Comparison of ENCODE assay signal across 8 mouse cellular contexts in genomic region chr11:101225331-101226064, GRCm38 (mm10). TPM values are rescaled to one million over a fixed set of nuclear protein-coding genes. Genes with fewer than 3 reads are reported as not detected.
A peak's percentile ranks its signal among the peaks of the same experiment; 100 is the strongest.
DNase-seq lines count a peak whose midpoint lies in the region; ATAC-seq and TF ChIP-seq lines count a peak whose summit lies in the region.

No protein-coding gene starts in this region.

- peak overlapping the region; percentile 93 for H3K27ac ChIP-seq in kidney, postnatal 0 days
- peak overlapping the region; percentile 61; the same call in 1 of the 2 replicates for H3K27ac ChIP-seq in embryonic facial prominence, embryonic 14.5 days (replicated peaks; ENCODE audit: low read depth, low read length)
- H3K27ac ChIP-seq in limb, embryonic 11.5 days (replicated peaks; ENCODE audit: low read depth, low read length): no peak overlapping the region
- H3K27ac ChIP-seq in neural tube, embryonic 12.5 days: no peak overlapping the region

- no peaks in the 10 kb centered on the region for H3K9me3 ChIP-seq in kidney, postnatal 0 days (replicated peaks; ENCODE audit: low read length)
- H3K9me3 ChIP-seq in embryonic facial prominence, embryonic 14.5 days (ENCODE audit: control insufficient read depth, low read length): no peaks in the 10 kb centered on the region
- H3K9me3 ChIP-seq in limb, embryonic 11.5 days (ENCODE audit: control insufficient read depth, low read length): no peaks in the 10 kb centered on the region
- H3K9me3 ChIP-seq in neural tube, embryonic 12.5 days: no peaks in the 10 kb centered on the region

- no peak for ATAC-seq in kidney, postnatal 0 days (replicated peaks; ENCODE audit: low FRiP score, low read depth)
- no peak for ATAC-seq in embryonic facial prominence, embryonic 14.5 days (ENCODE audit: low read depth)
- no peak for ATAC-seq in limb, embryonic 11.5 days (ENCODE audit: insufficient number of reproducible peaks, low FRiP score, low TSS enrichment, low read depth)
- no peak for ATAC-seq in neural tube, embryonic 12.5 days (ENCODE audit: low FRiP score, low read depth)

- peak overlapping the region; percentile 85 for H3K9ac ChIP-seq in kidney, postnatal 0 days (ENCODE audit: low read depth, low read length)
- H3K9ac ChIP-seq in embryonic facial prominence, embryonic 14.5 days (ENCODE audit: low read depth, low read length): peak overlapping the region; percentile 86
- H3K9ac ChIP-seq in limb, embryonic 11.5 days (ENCODE audit: low read length): peak overlapping the region; percentile 69
- peak overlapping the region; percentile 85 for H3K9ac ChIP-seq in neural tube, embryonic 12.5 days

- H3K4me2 ChIP-seq in kidney, postnatal 0 days (ENCODE audit: low read length): peak overlapping the region; percentile 84
- peak overlapping the region; percentile 62 for H3K4me2 ChIP-seq in embryonic facial prominence, embryonic 14.5 days (ENCODE audit: low read depth, low read length)
- H3K4me2 ChIP-seq in limb, embryonic 11.5 days (ENCODE audit: low read depth, severe bottlenecking): peak overlapping the region; percentile 83
- peak overlapping the region; percentile 97 for H3K4me2 ChIP-seq in neural tube, embryonic 12.5 days (replicated peaks)

- no peaks in the 10 kb centered on the region for H3K36me3 ChIP-seq in kidney, postnatal 0 days (ENCODE audit: insufficient read depth, low read length)
- no peaks in the 10 kb centered on the region for H3K36me3 ChIP-seq in embryonic facial prominence, embryonic 14.5 days (ENCODE audit: control insufficient read depth, insufficient read depth, low read length)
- no peaks in the 10 kb centered on the region for H3K36me3 ChIP-seq in limb, embryonic 11.5 days (ENCODE audit: control insufficient read depth, insufficient read depth, low read length)
- H3K36me3 ChIP-seq in neural tube, embryonic 12.5 days: no peaks in the 10 kb centered on the region

- no peak for DNase-seq in kidney, postnatal 0 days (ENCODE audit: low spot score)
- no peak for DNase-seq in kidney, postnatal 10 days
- DNase-seq in embryonic facial prominence, embryonic 14.5 days (ENCODE audit: low spot score): peak; percentile 4
- DNase-seq in limb, embryonic 11.5 days (ENCODE audit: low spot score): no peak
- DNase-seq in ovary, postnatal 14 days (ENCODE audit: low spot score): no peak
- no peak for DNase-seq in right cerebral cortex, postnatal 36 days (ENCODE audit: low spot score in 2 of 2)
- no peak for DNase-seq in spleen, postnatal 4 days (ENCODE audit: low spot score in 2 of 2)

- 16% methylated on average over 25 of the region's 25 CpGs for WGBS in kidney, postnatal 0 days
- WGBS in embryonic facial prominence, embryonic 14.5 days: 18% methylated on average over 23 of the region's 25 CpGs
- WGBS in limb, embryonic 11.5 days: 19% methylated on average over 25 of the region's 25 CpGs
- 23% methylated on average over 25 of the region's 25 CpGs for WGBS in neural tube, embryonic 12.5 days

- peaks cover 19% of the 10 kb centered on the region for H3K4me1 ChIP-seq in kidney, postnatal 0 days (replicated peaks; ENCODE audit: insufficient read depth, low read length)
- peaks cover 21% of the 10 kb centered on the region for H3K4me1 ChIP-seq in embryonic facial prominence, embryonic 14.5 days (ENCODE audit: control insufficient read depth, insufficient read depth, low read length)
- peaks cover 6% of the 10 kb centered on the region for H3K4me1 ChIP-seq in limb, embryonic 11.5 days (ENCODE audit: control insufficient read depth, insufficient read depth, low read length)
- peaks cover 12% of the 10 kb centered on the region; the same call in 1 of the 2 replicates for H3K4me1 ChIP-seq in neural tube, embryonic 12.5 days

- no peak for TF ChIP-seq CTCF in kidney, postnatal 0 days (IDR thresholded peaks at IDR 0.05; ENCODE audit: low read depth)

- peak overlapping the region; percentile 85 for H3K4me3 ChIP-seq in kidney, postnatal 0 days (replicated peaks; ENCODE audit: low read depth, low read length)
- H3K4me3 ChIP-seq in embryonic facial prominence, embryonic 14.5 days (ENCODE audit: low read depth, low read length): peak overlapping the region; percentile 88
- H3K4me3 ChIP-seq in limb, embryonic 11.5 days (ENCODE audit: low read depth, low read length): peak overlapping the region; percentile 85
- peak overlapping the region; percentile 81 for H3K4me3 ChIP-seq in neural tube, embryonic 12.5 days

- no peaks in the 10 kb centered on the region for H3K27me3 ChIP-seq in kidney, postnatal 0 days (ENCODE audit: insufficient read depth, low read length)
- no peaks in the 10 kb centered on the region for H3K27me3 ChIP-seq in embryonic facial prominence, embryonic 14.5 days (replicated peaks; ENCODE audit: control insufficient read depth, insufficient read depth, low read length)
- no peaks in the 10 kb centered on the region for H3K27me3 ChIP-seq in limb, embryonic 11.5 days (ENCODE audit: control insufficient read depth, insufficient read depth, low read length)
- H3K27me3 ChIP-seq in neural tube, embryonic 12.5 days (replicated peaks): no peaks in the 10 kb centered on the region

RNA-seq across cellular contexts. Expression of gene Ezh1, which starts 0.8 kb away (rescaled TPM):
- 18.6 and 20.3 TPM in 2 replicates for polyA plus RNA-seq in kidney, postnatal 0 days (2015; fragmentation: Nextera tagmentation; extraction: Ambion mirVana)
- 14.8 and 15.5 TPM in 2 replicates for polyA plus RNA-seq in embryonic facial prominence, embryonic 14.5 days (2014; fragmentation: Nextera tagmentation; extraction: Ambion mirVana)
- polyA plus RNA-seq in limb, embryonic 11.5 days (2014; fragmentation: Nextera tagmentation; extraction: Ambion mirVana): 12.7 and 13.4 TPM in 2 replicates
- polyA plus RNA-seq in neural tube, embryonic 12.5 days (2016; fragmentation: Nextera tagmentation; extraction: Ambion mirVana): 14.1 and 14.3 TPM in 2 replicates

RNA-seq across cellular contexts. Expression of gene Ramp2, which starts 20.3 kb away (rescaled TPM):
- polyA plus RNA-seq in kidney, postnatal 0 days (2015; fragmentation: Nextera tagmentation; extraction: Ambion mirVana): 242 and 247 TPM in 2 replicates
- 128 and 154 TPM in 2 replicates for polyA plus RNA-seq in embryonic facial prominence, embryonic 14.5 days (2014; fragmentation: Nextera tagmentation; extraction: Ambion mirVana)
- 60.4 and 67.2 TPM in 2 replicates for polyA plus RNA-seq in limb, embryonic 11.5 days (2014; fragmentation: Nextera tagmentation; extraction: Ambion mirVana)
- polyA plus RNA-seq in neural tube, embryonic 12.5 days (2016; fragmentation: Nextera tagmentation; extraction: Ambion mirVana): 73.4 and 79.4 TPM in 2 replicates

RNA-seq across cellular contexts. Expression of gene Vps25, which starts 28.0 kb away (rescaled TPM):
- 179 and 180 TPM in 2 replicates for polyA plus RNA-seq in kidney, postnatal 0 days (2015; fragmentation: Nextera tagmentation; extraction: Ambion mirVana)
- 111 and 116 TPM in 2 replicates for polyA plus RNA-seq in embryonic facial prominence, embryonic 14.5 days (2014; fragmentation: Nextera tagmentation; extraction: Ambion mirVana)
- polyA plus RNA-seq in limb, embryonic 11.5 days (2014; fragmentation: Nextera tagmentation; extraction: Ambion mirVana): 111 and 120 TPM in 2 replicates
- 101 and 103 TPM in 2 replicates for polyA plus RNA-seq in neural tube, embryonic 12.5 days (2016; fragmentation: Nextera tagmentation; extraction: Ambion mirVana)

RNA-seq across cellular contexts. Expression of gene Wnk4, which starts 34.9 kb away (rescaled TPM):
- 47.0 and 48.8 TPM in 2 replicates for polyA plus RNA-seq in kidney, postnatal 0 days (2015; fragmentation: Nextera tagmentation; extraction: Ambion mirVana)
- 10.7 and 11.9 TPM in 2 replicates for polyA plus RNA-seq in embryonic facial prominence, embryonic 14.5 days (2014; fragmentation: Nextera tagmentation; extraction: Ambion mirVana)
- polyA plus RNA-seq in limb, embryonic 11.5 days (2014; fragmentation: Nextera tagmentation; extraction: Ambion mirVana): 7.0 and 8.1 TPM in 2 replicates
- polyA plus RNA-seq in neural tube, embryonic 12.5 days (2016; fragmentation: Nextera tagmentation; extraction: Ambion mirVana): 6.2 and 7.5 TPM in 2 replicates

RNA-seq across cellular contexts. Expression of gene Ccr10, which starts 50.3 kb away (rescaled TPM):
- polyA plus RNA-seq in kidney, postnatal 0 days (2015; fragmentation: Nextera tagmentation; extraction: Ambion mirVana): 0.36 and 0.45 TPM in 2 replicates
- polyA plus RNA-seq in embryonic facial prominence, embryonic 14.5 days (2014; fragmentation: Nextera tagmentation; extraction: Ambion mirVana): 0.28 TPM in 1 of 2 replicates, not detected in the other
- 0.13 TPM in 1 of 2 replicates, not detected in the other for polyA plus RNA-seq in limb, embryonic 11.5 days (2014; fragmentation: Nextera tagmentation; extraction: Ambion mirVana)
- 0.29 and 0.37 TPM in 2 replicates for polyA plus RNA-seq in neural tube, embryonic 12.5 days (2016; fragmentation: Nextera tagmentation; extraction: Ambion mirVana)

Comparison
In these comparisons a context has a peak if more than half of its experiments do, and no peak if none do; other contexts are left out.
1. H3K27ac ChIP-seq: peak in kidney, postnatal 0 days (single experiment) and embryonic facial prominence, embryonic 14.5 days (single experiment); none in limb, embryonic 11.5 days (single experiment) and neural tube, embryonic 12.5 days (single experiment).
2. Peak in every context shown above with its lines, with median percentiles within 50 percentile points of each other: H3K4me2 ChIP-seq, H3K4me3 ChIP-seq and H3K9ac ChIP-seq.